Mouse (Mus musculus): ENCODE measurements around the gene Slc15a3.

DNA sequence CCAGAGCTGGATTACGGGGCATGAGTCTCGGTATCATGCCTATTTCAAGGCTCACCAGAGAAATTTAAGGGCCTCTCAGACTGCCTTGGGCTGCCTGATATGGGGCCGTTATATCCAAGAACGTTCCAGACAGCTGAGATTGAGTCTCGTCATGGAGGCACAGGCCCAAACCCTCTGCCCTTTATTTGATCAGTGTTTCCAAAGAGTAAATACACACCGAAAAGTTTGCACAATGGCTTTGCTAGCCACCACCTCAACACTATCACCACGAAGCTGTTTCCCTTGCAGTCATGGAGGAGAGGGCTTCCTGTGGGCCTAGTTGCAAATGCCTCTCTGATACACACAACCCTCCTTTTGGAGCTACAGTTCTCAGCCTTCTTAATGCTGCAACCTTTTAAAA lies 15.5 kb upstream of the Slc15a3 start:
- TF ChIP-seq CTCF (IDR thresholded peaks at IDR 0.05; ENCODE audit: insufficient read depth, low read length) (no peak), POLR2A (IDR thresholded peaks at IDR 0.05; ENCODE audit: borderline replicate concordance, extremely low read depth, low read depth, low read length) (no peak)
